Mouse (Mus musculus): ENCODE data around the gene Atrip. TPM values are rescaled to one million over a fixed set of nuclear protein-coding genes. Genes with fewer than 3 reads are reported as not detected.

The Atrip gene
- total and polyA plus RNA-seq, 2 experiments from 2014 or later, result 32.2 to 52.3 TPM

GRCm38 (mm10) chr9:109090446-109090845, 16.5 kb upstream of the Atrip start:
- no peak for TF ChIP-seq CTCF (IDR thresholded peaks at IDR 0.05; ENCODE audit: low read depth)
- ATAC-seq (no peak), DNase-seq (ENCODE audit: low spot score) (no peak)
- Histone ChIP-seq H3K36me3 (ENCODE audit: insufficient read depth, low read length) (peaks cover 9% of the 10 kb centered on the region; the same call in 1 of the 2 replicates), H3K27ac (no peak overlapping the region), H3K9ac (replicated peaks; ENCODE audit: low read length) (no peak overlapping the region), H3K4me1 (ENCODE audit: insufficient read depth, low read length) (no peaks in the 10 kb centered on the region), H3K4me3 (ENCODE audit: low read length) (no peak overlapping the region), H3K4me2 (ENCODE audit: low read depth, low read length) (no peak overlapping the region), H3K27me3 (ENCODE audit: insufficient read depth, low read length) (no peaks in the 10 kb centered on the region), H3K9me3 (ENCODE audit: low read length) (no peaks in the 10 kb centered on the region)
- 48% methylated on average over 15 of the region's 15 CpGs for WGBS

- TF ChIP-seq CTCF (IDR thresholded peaks at IDR 0.05; ENCODE audit: low read depth), result peak; percentile 81
- ATAC-seq, result peak; percentile 55
- peak overlapping the region; percentile 12; the same call in 1 of the 2 replicates for H3K27ac ChIP-seq
- DNase-seq (ENCODE audit: low spot score), result peak; percentile 87
- no peaks in the 10 kb centered on the region for H3K9me3 ChIP-seq (ENCODE audit: low read length)
- H3K4me1 ChIP-seq (ENCODE audit: insufficient read depth, low read length), result peaks cover 5% of the 10 kb centered on the region
- no peak overlapping the region for H3K9ac ChIP-seq (replicated peaks; ENCODE audit: low read length)
- peaks cover 9% of the 10 kb centered on the region; the same call in 1 of the 2 replicates for H3K36me3 ChIP-seq (ENCODE audit: insufficient read depth, low read length)
- H3K4me3 ChIP-seq (ENCODE audit: low read length), result no peak overlapping the region
- H3K4me2 ChIP-seq (ENCODE audit: low read depth, low read length), result no peak overlapping the region
- no peaks in the 10 kb centered on the region for H3K27me3 ChIP-seq (ENCODE audit: insufficient read depth, low read length)
- WGBS, result 5% methylated on average over 5 of the region's 5 CpGs
These were observed 14.1 kb upstream of the Atrip start for GRCm38 (mm10) chr9:109087987-109088386.

- ATAC-seq, result no peak
- Histone ChIP-seq H3K4me2 (ENCODE audit: low read depth, low read length) (no peak overlapping the region), H3K27me3 (ENCODE audit: insufficient read depth, low read length) (no peaks in the 10 kb centered on the region), H3K4me1 (ENCODE audit: insufficient read depth, low read length) (peaks cover 15% of the 10 kb centered on the region), H3K9me3 (ENCODE audit: low read length) (no peaks in the 10 kb centered on the region), H3K9ac (replicated peaks; ENCODE audit: low read length) (no peak overlapping the region), H3K27ac (no peak overlapping the region), H3K36me3 (ENCODE audit: insufficient read depth, low read length) (no peaks in the 10 kb centered on the region), H3K4me3 (ENCODE audit: low read length) (no peak overlapping the region)
- DNase-seq (ENCODE audit: low spot score), result peak; percentile 64
- TF ChIP-seq CTCF (IDR thresholded peaks at IDR 0.05; ENCODE audit: low read depth), result peak; percentile 73
- WGBS, result 10% methylated on average over 2 of the region's 2 CpGs
These were observed 11.0 kb upstream of the Atrip start for GRCm38 (mm10) chr9:109084922-109085321.

GRCm38 (mm10) chr9:109082124-109082800, 8.3 kb upstream of the Atrip start, which contains the start of the genes Ccdc51 and Tma7:
Ccdc51 (plus strand) TSS chr9:109082493.
Tma7 (minus strand) TSS chr9:109082587.
- Histone ChIP-seq H3K4me2 (ENCODE audit: low read depth, low read length) (peak within 1 kb of the TSS; percentile 84), H3K27me3 (ENCODE audit: insufficient read depth, low read length) (no peaks in the 10 kb centered on the region), H3K9me3 (ENCODE audit: low read length) (no peaks in the 10 kb centered on the region), H3K9ac (replicated peaks; ENCODE audit: low read length) (peak within 1 kb of the TSS; percentile 64), H3K36me3 (ENCODE audit: insufficient read depth, low read length) (0 out of 2 replicates have a peak, but pooled peaks cover 6% of the 10 kb centered on the region), H3K27ac (peak within 1 kb of the TSS; percentile 75), H3K4me1 (ENCODE audit: insufficient read depth, low read length) (peaks cover 15% of the 10 kb centered on the region), H3K4me3 (ENCODE audit: low read length) (peak within 1 kb of the TSS; percentile 54)
- DNase-seq (ENCODE audit: low spot score) (peak; percentile 93), ATAC-seq (peak; percentile 98)
- TF ChIP-seq CTCF (IDR thresholded peaks at IDR 0.05; ENCODE audit: low read depth), result no peak
- under 1% methylated on average over 37 of the region's 37 CpGs for WGBS

GRCm38 (mm10) chr9:109081749-109082123, 7.8 kb upstream of the Atrip start:
- H3K9me3 ChIP-seq (ENCODE audit: low read length), result no peaks in the 10 kb centered on the region
- H3K27ac ChIP-seq, result peak overlapping the region; percentile 75
- ATAC-seq (no peak; the same call in 1 of the 2 replicates), DNase-seq (ENCODE audit: low spot score) (no peak)
- H3K4me3 ChIP-seq (ENCODE audit: low read length), result peak overlapping the region; percentile 54
- WGBS, result 5% methylated on average over 11 of the region's 11 CpGs
- H3K27me3 ChIP-seq (ENCODE audit: insufficient read depth, low read length), result no peaks in the 10 kb centered on the region
- no peak for TF ChIP-seq CTCF (IDR thresholded peaks at IDR 0.05; ENCODE audit: low read depth)
- 0 out of 2 replicates have a peak, but pooled peaks cover 6% of the 10 kb centered on the region for H3K36me3 ChIP-seq (ENCODE audit: insufficient read depth, low read length)
- H3K4me1 ChIP-seq (ENCODE audit: insufficient read depth, low read length), result peaks cover 15% of the 10 kb centered on the region
- H3K4me2 ChIP-seq (ENCODE audit: low read depth, low read length), result peak overlapping the region; percentile 84
- H3K9ac ChIP-seq (replicated peaks; ENCODE audit: low read length), result peak overlapping the region; percentile 64

GRCm38 (mm10) chr9:109080516-109080915, 6.6 kb upstream of the Atrip start:
- Histone ChIP-seq H3K27me3 (ENCODE audit: insufficient read depth, low read length) (no peaks in the 10 kb centered on the region), H3K4me3 (ENCODE audit: low read length) (no peak overlapping the region), H3K9ac (replicated peaks; ENCODE audit: low read length) (no peak overlapping the region), H3K27ac (no peak overlapping the region), H3K36me3 (ENCODE audit: insufficient read depth, low read length) (0 out of 2 replicates have a peak, but pooled peaks cover 6% of the 10 kb centered on the region), H3K4me2 (ENCODE audit: low read depth, low read length) (no peak overlapping the region), H3K4me1 (ENCODE audit: insufficient read depth, low read length) (peaks cover 15% of the 10 kb centered on the region), H3K9me3 (ENCODE audit: low read length) (no peaks in the 10 kb centered on the region)
- no peak for TF ChIP-seq CTCF (IDR thresholded peaks at IDR 0.05; ENCODE audit: low read depth)
- 95% methylated on average over 3 of the region's 3 CpGs for WGBS
- DNase-seq (ENCODE audit: low spot score) (no peak), ATAC-seq (no peak)
